Mouse (Mus musculus): ENCODE measurements around the gene Spp1. TPM values are rescaled to one million over a fixed set of nuclear protein-coding genes. Genes with fewer than 3 reads are reported as not detected.

The Spp1 gene
- total RNA-seq, 1 experiment = 654 TPM

DNA sequence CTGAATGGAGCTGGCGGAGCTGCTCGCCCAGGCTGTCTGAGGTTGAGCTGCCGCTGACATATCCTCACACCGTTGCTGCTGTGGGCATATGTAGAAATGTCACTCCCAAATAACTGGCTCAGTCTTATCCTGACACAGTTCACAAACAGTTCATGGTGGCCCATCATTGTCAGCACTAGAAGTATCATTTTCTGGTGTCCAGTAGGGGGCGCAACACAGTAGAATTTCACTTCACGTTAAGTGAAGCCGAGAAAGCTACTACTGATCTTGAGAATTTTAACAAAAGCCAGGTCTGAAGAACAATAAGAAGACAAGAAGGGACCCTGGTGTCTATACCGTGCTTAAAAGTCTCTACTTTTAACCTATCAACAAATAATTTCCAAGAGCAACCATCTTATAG lies 37.5 kb downstream of the Spp1 start:
- H3K9ac ChIP-seq (ENCODE audit: insufficient read depth, low read depth, low read length, poor library complexity, severe bottlenecking) = no peak overlapping the region
- no peak overlapping the region for H3K27ac ChIP-seq (ENCODE audit: insufficient read depth, low read depth, low read length, poor library complexity, severe bottlenecking)
- H3K36me3 ChIP-seq (ENCODE audit: control insufficient read depth, insufficient read depth, low read length, poor library complexity, severe bottlenecking) = peaks cover 18% of the 10 kb centered on the region
- TF ChIP-seq ZNF384 (IDR thresholded peaks at IDR 0.05; ENCODE audit: low read depth, low read length) = no peak
- no peak for TF ChIP-seq MAFK (IDR thresholded peaks at IDR 0.05; ENCODE audit: insufficient read depth, low read depth, low read length)
- TF ChIP-seq CHD2 (IDR thresholded peaks at IDR 0.05; ENCODE audit: low read depth, low read length) = no peak
- TF ChIP-seq ZC3H11A (IDR thresholded peaks at IDR 0.05; ENCODE audit: borderline replicate concordance, low read depth, low read length) = no peak
- no peak for TF ChIP-seq HCFC1 (IDR thresholded peaks at IDR 0.05; ENCODE audit: borderline replicate concordance, insufficient read depth, low read length)
- in situ Hi-C loops (cut with MboI; ENCODE audit: low sequenced_read_pairs in 2 of 2, unreplicated experiment in 2 of 2) = no loop called here
- 0 out of 4 replicates have a peak, but pooled peaks cover 0 to under 1% of the 10 kb centered on the region in 2 experiments for H3K4me1 ChIP-seq (ENCODE audit: control insufficient read depth in 2 of 2, insufficient read depth in 2 of 2, low read length in 2 of 2, poor library complexity in 1 of 2)
- no peak overlapping the region for H3K4me3 ChIP-seq (ENCODE audit: insufficient read depth in 1 of 2, low read depth in 1 of 2, low read length in 2 of 2, poor library complexity in 1 of 2, severe bottlenecking in 1 of 2)
- no peak for DNase-seq (ENCODE audit: low read depth, low spot score)
- no peaks in the 10 kb centered on the region; the same call in 1 of the 2 replicates for H3K9me3 ChIP-seq (ENCODE audit: control insufficient read depth, insufficient read depth, low read depth, low read length)

GRCm38 (mm10) chr5:104480367-104480766 lies 45.4 kb downstream of the Spp1 start:
- Histone ChIP-seq H3K27ac (ENCODE audit: insufficient read depth, low read depth, low read length, poor library complexity, severe bottlenecking) (no peak overlapping the region), H3K9ac (ENCODE audit: insufficient read depth, low read depth, low read length, poor library complexity, severe bottlenecking) (no peak overlapping the region), H3K9me3 (ENCODE audit: control insufficient read depth, insufficient read depth, low read depth, low read length) (no peaks in the 10 kb centered on the region), H3K4me3 (ENCODE audit: insufficient read depth in 1 of 2, low read depth in 1 of 2, low read length in 2 of 2, poor library complexity in 1 of 2, severe bottlenecking in 1 of 2) (no peak overlapping the region), H3K36me3 (ENCODE audit: control insufficient read depth, insufficient read depth, low read length, poor library complexity, severe bottlenecking) (peaks cover 21% of the 10 kb centered on the region), H3K4me1 (ENCODE audit: control insufficient read depth in 2 of 2, insufficient read depth in 2 of 2, low read length in 2 of 2, poor library complexity in 1 of 2) (no peaks in the 10 kb centered on the region)
- no peak for TF ChIP-seq HCFC1 (IDR thresholded peaks at IDR 0.05; ENCODE audit: borderline replicate concordance, insufficient read depth, low read length)
- TF ChIP-seq MAFK (IDR thresholded peaks at IDR 0.05; ENCODE audit: insufficient read depth, low read depth, low read length) = no peak
- no peak for DNase-seq (ENCODE audit: low read depth, low spot score)
- in situ Hi-C loops (cut with MboI; ENCODE audit: low sequenced_read_pairs in 2 of 2, unreplicated experiment in 2 of 2) = no loop called here

- DNase-seq (ENCODE audit: low read depth, low spot score) = no peak
- in situ Hi-C loops (cut with MboI; ENCODE audit: low sequenced_read_pairs in 2 of 2, unreplicated experiment in 2 of 2) = no loop called here
- Histone ChIP-seq H3K9ac (ENCODE audit: insufficient read depth, low read depth, low read length, poor library complexity, severe bottlenecking) (no peak overlapping the region), H3K9me3 (ENCODE audit: control insufficient read depth, insufficient read depth, low read depth, low read length) (no peaks in the 10 kb centered on the region), H3K27ac (ENCODE audit: insufficient read depth, low read depth, low read length, poor library complexity, severe bottlenecking) (no peak overlapping the region), H3K36me3 (ENCODE audit: control insufficient read depth, insufficient read depth, low read length, poor library complexity, severe bottlenecking) (peaks cover 21% of the 10 kb centered on the region), H3K4me3 (ENCODE audit: insufficient read depth in 1 of 2, low read depth in 1 of 2, low read length in 2 of 2, poor library complexity in 1 of 2, severe bottlenecking in 1 of 2) (no peak overlapping the region), H3K4me1 (ENCODE audit: control insufficient read depth in 2 of 2, insufficient read depth in 2 of 2, low read length in 2 of 2, poor library complexity in 1 of 2) (no peaks in the 10 kb centered on the region)
- TF ChIP-seq ZC3H11A (IDR thresholded peaks at IDR 0.05; ENCODE audit: borderline replicate concordance, low read depth, low read length) (no peak), ZNF384 (IDR thresholded peaks at IDR 0.05; ENCODE audit: low read depth, low read length) (no peak), CHD2 (IDR thresholded peaks at IDR 0.05; ENCODE audit: low read depth, low read length) (no peak), HCFC1 (IDR thresholded peaks at IDR 0.05; ENCODE audit: borderline replicate concordance, insufficient read depth, low read length) (no peak), MAFK (IDR thresholded peaks at IDR 0.05; ENCODE audit: insufficient read depth, low read depth, low read length) (no peak)
Measured at GRCm38 (mm10) chr5:104482856-104483255, 47.9 kb downstream of the Spp1 start.

Other genes with a start within 250 kb of the Spp1 start
- gene Dmp1, start 232.5 kb upstream of the Spp1 start, total RNA-seq (2012; rRNA removed) = not detected in 2 replicates
- not detected in 2 replicates for gene Ibsp, start 135.9 kb upstream of the Spp1 start, total RNA-seq (2012; rRNA removed)
- not detected in 2 replicates for gene Mepe, start 109.8 kb upstream of the Spp1 start, total RNA-seq (2012; rRNA removed)
- gene Pkd2, start 24.3 kb downstream of the Spp1 start, total RNA-seq (2012; rRNA removed) = 38.7 and 64.4 TPM in 2 replicates
- gene BC005561, start 73.2 kb downstream of the Spp1 start, total RNA-seq (2012; rRNA removed) = 6.8 and 7.6 TPM in 2 replicates